Mouse (Mus musculus) cerebellum, adult (tissue): ENCODE measurements around the gene Kifc5b.
"Not testable (repeated sequence)": the region's sequence is repeated elsewhere in the genome, so short reads cannot be mapped to it uniquely, and the experiment has no call there.

ENCODE experiments used
- ATAC-seq: cut with Nextera tagmentation; 2 replicates; pipeline ENCODE4 v1.9.2; 2017; ENCODE audit warnings: mild to moderate bottlenecking, moderate library complexity, mixed read lengths; ENCODE audit not compliant: insufficient number of reproducible peaks, low FRiP score, low TSS enrichment

Kifc5b gene

GRCm38 (mm10) chr17:26968200-26968611 lies 51.3 kb downstream of the Kifc5b start:
- ATAC-seq, result no peak

DNA sequence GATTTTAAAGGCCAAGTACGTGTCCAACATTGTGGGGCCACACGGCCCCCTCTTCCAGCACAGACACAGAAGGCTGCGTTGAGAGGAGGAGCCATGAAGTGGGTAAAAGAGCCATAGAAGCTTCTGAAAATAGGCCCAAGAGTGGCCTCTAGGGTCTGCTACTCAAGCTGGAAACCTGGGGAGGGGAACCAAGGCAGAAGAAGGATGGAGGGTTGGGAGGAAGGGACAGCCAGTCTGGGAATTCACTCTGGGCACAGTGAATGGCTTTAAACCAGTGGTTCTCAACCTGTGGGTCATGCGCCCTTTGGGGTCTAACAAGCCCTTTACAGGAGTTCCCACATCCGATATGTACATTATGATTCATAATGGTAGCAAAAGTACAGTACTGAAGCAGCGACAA lies 52.4 kb downstream of the Kifc5b start:
- no peak for ATAC-seq

GRCm38 (mm10) chr17:26970221-26970620 lies 53.3 kb downstream of the Kifc5b start:
- no peak for ATAC-seq

DNA sequence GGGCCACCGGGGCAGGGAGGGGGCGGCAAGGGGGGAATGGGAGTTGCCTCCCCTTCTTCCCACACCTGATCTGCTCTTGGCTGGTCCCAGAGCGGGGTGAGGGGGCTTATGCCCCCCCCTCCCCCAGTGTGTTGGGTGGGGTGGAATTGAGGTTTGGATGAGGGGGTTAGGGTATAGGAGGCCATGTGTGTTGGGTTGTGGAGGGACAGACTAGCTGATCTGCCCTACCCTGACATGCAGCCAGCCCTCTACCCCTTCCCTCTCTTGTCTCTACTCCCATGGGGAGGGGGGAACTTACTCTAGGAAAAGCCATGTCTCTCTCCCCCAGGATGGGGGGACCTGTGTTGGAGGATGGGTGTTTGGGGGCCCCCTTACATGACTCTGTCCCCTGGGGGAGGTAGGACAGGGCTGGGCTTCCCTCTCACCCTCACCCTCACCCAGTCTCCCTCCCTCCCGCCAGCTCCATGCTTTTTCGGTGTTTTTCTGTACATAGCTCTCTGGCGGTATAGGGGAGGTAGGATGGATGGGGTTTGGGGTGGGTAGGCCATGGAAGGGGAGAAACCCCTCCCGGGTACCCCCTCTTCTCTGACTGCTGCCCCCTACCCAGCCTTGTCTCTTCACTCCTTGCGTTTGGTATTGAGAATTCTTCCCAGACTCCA lies 54.5 kb downstream of the Kifc5b start:
- no peak for ATAC-seq

DNA sequence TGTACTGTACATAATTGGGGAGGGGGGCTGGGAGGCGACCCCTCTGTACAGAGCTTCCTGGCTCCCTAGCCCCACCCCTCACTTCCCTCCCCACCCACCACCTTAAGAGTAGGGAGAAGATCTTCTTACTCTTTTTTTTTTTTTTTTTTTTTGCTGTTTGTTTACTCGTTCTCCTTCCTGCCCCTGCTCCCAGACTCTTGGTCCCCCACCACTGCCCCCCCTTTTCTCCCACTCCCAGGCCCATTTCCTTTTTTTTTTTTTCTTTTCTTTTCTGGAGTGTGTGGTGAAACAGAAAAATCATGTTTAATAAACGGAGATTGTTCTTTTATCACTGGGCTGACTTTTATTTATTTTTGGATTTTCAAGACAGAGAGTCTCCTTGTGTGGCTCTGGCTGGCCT lies 55.2 kb downstream of the Kifc5b start:
- no peak for ATAC-seq

DNA sequence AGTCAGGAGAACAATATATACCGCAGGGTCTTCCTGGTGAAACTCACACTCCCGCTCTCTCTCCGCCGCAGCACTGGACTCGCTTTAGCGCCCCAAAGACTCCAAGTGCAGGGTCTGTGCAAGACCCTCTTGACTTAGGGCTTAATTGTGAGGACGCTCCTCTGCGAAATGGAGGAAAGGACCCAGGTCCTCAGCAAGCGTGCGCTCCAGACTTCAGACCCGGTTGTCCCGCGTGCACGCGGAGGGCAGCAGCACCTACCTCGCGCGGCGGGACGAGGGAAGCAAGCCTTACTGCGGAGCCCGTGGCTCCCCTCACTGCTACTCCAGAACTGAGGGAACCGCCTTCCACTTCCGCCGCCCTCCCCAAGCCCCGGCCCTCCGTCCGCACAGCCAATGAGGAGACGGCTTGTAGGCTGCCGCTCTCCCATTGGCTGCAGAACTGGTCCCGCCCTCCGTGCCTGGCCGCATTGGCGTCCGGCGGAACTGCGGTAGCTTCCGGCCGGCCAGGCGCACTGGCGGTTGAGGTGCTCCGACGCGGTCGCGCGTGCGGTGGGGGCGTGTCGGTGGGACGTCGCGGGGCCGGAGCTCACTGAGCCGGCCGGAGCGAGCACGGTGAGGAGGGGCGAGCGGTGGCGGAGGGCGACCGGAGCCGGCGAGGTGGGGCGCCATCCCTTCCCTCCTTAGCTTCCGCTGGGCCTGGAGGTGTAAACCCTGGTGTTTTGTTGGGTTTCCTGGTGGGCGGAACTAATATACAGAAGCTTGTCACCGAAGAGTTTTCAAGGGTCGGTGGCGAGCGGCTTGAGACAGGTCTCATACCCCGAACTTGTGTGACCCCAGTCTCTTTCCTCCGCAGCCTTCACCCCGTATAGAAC lies 56.0 kb downstream of the Kifc5b start, which contains the start of gene Zbtb9:
Gene Zbtb9 (plus strand): TSS at position 465 of the 872 bp plus-strand sequence.
- peak; percentile 98 for ATAC-seq

- no peak for ATAC-seq
These were observed 57.7 kb downstream of the Kifc5b start for GRCm38 (mm10) chr17:26974547-26974946.

GRCm38 (mm10) chr17:26975415-26975814 lies 58.5 kb downstream of the Kifc5b start:
- no peak for ATAC-seq

- ATAC-seq, result not testable (repeated sequence)
These were observed 60.5 kb downstream of the Kifc5b start for GRCm38 (mm10) chr17:26977354-26977753.

DNA sequence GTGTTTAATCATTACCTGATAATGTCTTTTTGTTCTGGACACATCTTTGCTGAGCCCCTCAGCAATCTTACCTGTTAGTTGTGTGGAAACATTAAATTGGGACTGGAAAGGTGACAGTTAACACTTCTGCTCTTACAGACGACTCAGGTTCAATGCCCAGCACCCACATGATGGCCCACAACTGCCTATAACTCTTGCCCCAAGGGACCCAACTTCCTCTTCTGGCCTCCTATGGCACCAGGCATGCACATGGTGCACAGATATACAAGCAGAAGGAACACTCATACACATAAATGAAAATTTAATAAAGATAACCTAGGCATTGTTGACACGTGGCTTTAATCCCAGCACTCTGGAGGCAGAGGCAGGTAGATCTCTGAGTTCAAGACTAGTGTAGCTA lies 62.5 kb downstream of the Kifc5b start:
- ATAC-seq, result no peak

GRCm38 (mm10) chr17:26981050-26981449 lies 64.2 kb downstream of the Kifc5b start:
- ATAC-seq, result no peak
